In the genomic region with DNA sequence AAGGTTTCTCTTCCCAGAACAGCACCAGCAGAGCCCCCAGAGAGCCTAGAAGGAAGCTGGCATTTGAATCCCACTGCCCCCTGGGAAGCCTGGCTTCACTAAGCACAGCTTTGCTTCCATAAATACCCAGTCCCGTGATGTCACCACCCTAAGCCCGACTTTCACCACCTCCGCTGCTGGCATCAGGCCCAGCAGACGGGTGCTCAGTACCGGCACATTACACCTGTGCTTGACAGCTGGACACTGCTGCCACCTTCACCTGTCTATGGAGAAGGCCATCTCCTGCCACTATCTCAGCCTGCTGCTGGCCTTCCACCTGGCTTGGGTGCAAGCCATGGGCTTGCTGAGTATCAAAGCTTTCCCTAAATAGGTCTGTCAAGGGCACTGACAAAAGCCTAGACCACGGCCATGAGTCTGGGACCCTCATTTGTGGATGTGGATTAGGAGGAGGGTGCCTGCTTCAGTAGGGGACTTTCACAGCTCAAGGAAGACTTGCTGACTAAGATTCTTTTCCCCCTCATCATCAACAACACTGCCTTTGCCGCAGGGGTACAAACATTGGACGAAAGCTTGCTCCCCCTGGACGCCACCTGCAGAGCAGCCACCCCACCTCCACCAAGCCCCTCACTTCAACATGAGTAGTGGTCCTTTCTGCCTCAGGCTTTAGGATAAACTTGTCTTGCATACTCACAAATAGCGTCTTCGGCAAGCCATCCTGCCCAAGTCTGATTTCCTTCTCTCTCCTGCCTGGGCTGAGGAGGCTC, we compare ENCODE assay signal across 8 mouse cellular contexts.
A peak's percentile ranks its signal among the peaks of the same experiment; 100 is the strongest.
DNase-seq lines count a peak whose midpoint lies in the region; ATAC-seq lines count a peak whose summit lies in the region.

No protein-coding gene starts in this region.

- no peak overlapping the region for H3K4me3 ChIP-seq in intestine, embryonic 16.5 days (ENCODE audit: low read length)
- H3K4me3 ChIP-seq in intestine, embryonic 15.5 days (replicated peaks): no peak overlapping the region
- H3K4me3 ChIP-seq in embryonic facial prominence, embryonic 14.5 days (ENCODE audit: low read depth, low read length): 0 out of 2 replicates have a peak overlapping the region, but pooled peaks have one; percentile 10
- H3K4me3 ChIP-seq in heart, embryonic 16.5 days (ENCODE audit: low read length): no peak overlapping the region
- H3K4me3 ChIP-seq in midbrain, embryonic 11.5 days (ENCODE audit: low read depth, low read length): peak overlapping the region; percentile 27

- no peak for ATAC-seq in intestine, embryonic 16.5 days
- ATAC-seq in intestine, embryonic 15.5 days: no peak
- ATAC-seq in embryonic facial prominence, embryonic 14.5 days (ENCODE audit: low read depth): peak; percentile 24; the same call in 1 of the 2 replicates
- peak; percentile 79 for ATAC-seq in heart, embryonic 16.5 days (replicated peaks; ENCODE audit: extremely low read depth, insufficient read depth, low FRiP score)
- ATAC-seq in midbrain, embryonic 11.5 days (ENCODE audit: low FRiP score): no peak

- no peaks in the 10 kb centered on the region for H3K27me3 ChIP-seq in intestine, embryonic 16.5 days (replicated peaks; ENCODE audit: control insufficient read depth, insufficient read depth, low read length)
- H3K27me3 ChIP-seq in intestine, embryonic 15.5 days (replicated peaks): peaks cover 3% of the 10 kb centered on the region; the same call in 1 of the 2 replicates
- H3K27me3 ChIP-seq in embryonic facial prominence, embryonic 14.5 days (replicated peaks; ENCODE audit: control insufficient read depth, insufficient read depth, low read length): no peaks in the 10 kb centered on the region
- H3K27me3 ChIP-seq in heart, embryonic 16.5 days (ENCODE audit: control insufficient read depth, insufficient read depth, low read length): no peaks in the 10 kb centered on the region
- H3K27me3 ChIP-seq in midbrain, embryonic 11.5 days (ENCODE audit: control insufficient read depth, insufficient read depth, low read length): no peaks in the 10 kb centered on the region

- H3K9me3 ChIP-seq in intestine, embryonic 16.5 days (ENCODE audit: control insufficient read depth, low read length): no peaks in the 10 kb centered on the region
- H3K9me3 ChIP-seq in intestine, embryonic 15.5 days: no peaks in the 10 kb centered on the region
- H3K9me3 ChIP-seq in embryonic facial prominence, embryonic 14.5 days (ENCODE audit: control insufficient read depth, low read length): no peaks in the 10 kb centered on the region
- H3K9me3 ChIP-seq in heart, embryonic 16.5 days (replicated peaks; ENCODE audit: control insufficient read depth, low read length): no peaks in the 10 kb centered on the region
- H3K9me3 ChIP-seq in midbrain, embryonic 11.5 days (ENCODE audit: control insufficient read depth, low read length): no peaks in the 10 kb centered on the region

- no peak overlapping the region for H3K27ac ChIP-seq in intestine, embryonic 16.5 days (ENCODE audit: low read length)
- H3K27ac ChIP-seq in intestine, embryonic 15.5 days: no peak overlapping the region
- H3K27ac ChIP-seq in embryonic facial prominence, embryonic 14.5 days (replicated peaks; ENCODE audit: low read depth, low read length): no peak overlapping the region
- H3K27ac ChIP-seq in heart, embryonic 16.5 days (ENCODE audit: low read length): peak overlapping the region; percentile 87
- H3K27ac ChIP-seq in midbrain, embryonic 11.5 days (ENCODE audit: low read depth, low read length): no peak overlapping the region

- H3K4me1 ChIP-seq in intestine, embryonic 16.5 days (ENCODE audit: control insufficient read depth, insufficient read depth, low read length): peaks cover 12% of the 10 kb centered on the region
- peaks cover 14% of the 10 kb centered on the region for H3K4me1 ChIP-seq in intestine, embryonic 15.5 days (replicated peaks)
- peaks cover 22% of the 10 kb centered on the region for H3K4me1 ChIP-seq in embryonic facial prominence, embryonic 14.5 days (ENCODE audit: control insufficient read depth, insufficient read depth, low read length)
- peaks cover 54% of the 10 kb centered on the region for H3K4me1 ChIP-seq in heart, embryonic 16.5 days (ENCODE audit: control insufficient read depth, insufficient read depth, low read length)
- H3K4me1 ChIP-seq in midbrain, embryonic 11.5 days (ENCODE audit: control insufficient read depth, insufficient read depth, low read length): peaks cover 25% of the 10 kb centered on the region

- H3K4me2 ChIP-seq in intestine, embryonic 16.5 days (ENCODE audit: low read depth, low read length): no peak overlapping the region
- no peak overlapping the region for H3K4me2 ChIP-seq in intestine, embryonic 15.5 days (replicated peaks)
- peak overlapping the region; percentile 41; the same call in 1 of the 2 replicates for H3K4me2 ChIP-seq in embryonic facial prominence, embryonic 14.5 days (ENCODE audit: low read depth, low read length)
- 0 out of 2 replicates have a peak overlapping the region, but pooled peaks have one; percentile 25 for H3K4me2 ChIP-seq in heart, embryonic 16.5 days (ENCODE audit: low read depth, low read length)
- peak overlapping the region; percentile 47 for H3K4me2 ChIP-seq in midbrain, embryonic 11.5 days

- H3K9ac ChIP-seq in intestine, embryonic 16.5 days (ENCODE audit: low read depth, low read length): 0 out of 2 replicates have a peak overlapping the region, but pooled peaks have one; percentile 7
- H3K9ac ChIP-seq in intestine, embryonic 15.5 days: no peak overlapping the region
- no peak overlapping the region for H3K9ac ChIP-seq in embryonic facial prominence, embryonic 14.5 days (ENCODE audit: low read depth, low read length)
- peak overlapping the region; percentile 30; the same call in 1 of the 2 replicates for H3K9ac ChIP-seq in heart, embryonic 16.5 days (ENCODE audit: low read length)
- no peak overlapping the region for H3K9ac ChIP-seq in midbrain, embryonic 11.5 days (ENCODE audit: low read length)

- WGBS in intestine, embryonic 16.5 days: 63% methylated on average over 11 of the region's 11 CpGs
- WGBS in intestine, embryonic 15.5 days: 66% methylated on average over 11 of the region's 11 CpGs
- 56% methylated on average over 11 of the region's 11 CpGs for WGBS in embryonic facial prominence, embryonic 14.5 days
- WGBS in heart, embryonic 16.5 days: 43% methylated on average over 11 of the region's 11 CpGs
- WGBS in midbrain, embryonic 11.5 days: 67% methylated on average over 11 of the region's 11 CpGs

- no peaks in the 10 kb centered on the region for H3K36me3 ChIP-seq in intestine, embryonic 16.5 days (ENCODE audit: control insufficient read depth, insufficient read depth, low read length)
- no peaks in the 10 kb centered on the region for H3K36me3 ChIP-seq in intestine, embryonic 15.5 days
- H3K36me3 ChIP-seq in embryonic facial prominence, embryonic 14.5 days (ENCODE audit: control insufficient read depth, insufficient read depth, low read length): no peaks in the 10 kb centered on the region
- H3K36me3 ChIP-seq in heart, embryonic 16.5 days (ENCODE audit: control insufficient read depth, insufficient read depth): no peaks in the 10 kb centered on the region
- H3K36me3 ChIP-seq in midbrain, embryonic 11.5 days (ENCODE audit: control insufficient read depth, insufficient read depth, low read length): no peaks in the 10 kb centered on the region

- DNase-seq in embryonic facial prominence, embryonic 14.5 days (ENCODE audit: low spot score): peak; percentile 20
- no peak for DNase-seq in midbrain, embryonic 11.5 days (ENCODE audit: low spot score, missing footprints)
- no peak for DNase-seq in thymus, postnatal 36 days
- no peak for DNase-seq in thymus, postnatal 0 days (ENCODE audit: low spot score)
- no peak for DNase-seq in thymus, adult 18-20 months

Comparison
In these comparisons a context has a peak if more than half of its experiments do, and no peak if none do; other contexts are left out.
1. H3K9ac ChIP-seq: peak in intestine, embryonic 16.5 days (single experiment) and heart, embryonic 16.5 days (single experiment); none in intestine, embryonic 15.5 days (single experiment), embryonic facial prominence, embryonic 14.5 days (single experiment) and midbrain, embryonic 11.5 days (single experiment).
2. ATAC-seq: peak in embryonic facial prominence, embryonic 14.5 days (single experiment) and heart, embryonic 16.5 days (single experiment); none in intestine, embryonic 16.5 days (single experiment), intestine, embryonic 15.5 days (single experiment) and midbrain, embryonic 11.5 days (single experiment).
3. H3K4me2 ChIP-seq: peak in embryonic facial prominence, embryonic 14.5 days (single experiment), heart, embryonic 16.5 days (single experiment) and midbrain, embryonic 11.5 days (single experiment); none in intestine, embryonic 16.5 days (single experiment) and intestine, embryonic 15.5 days (single experiment).
4. H3K4me3 ChIP-seq: peak in embryonic facial prominence, embryonic 14.5 days (single experiment) and midbrain, embryonic 11.5 days (single experiment); none in intestine, embryonic 16.5 days (single experiment), intestine, embryonic 15.5 days (single experiment) and heart, embryonic 16.5 days (single experiment).